Mouse (Mus musculus) midbrain, embryonic 14.5 days (tissue): ENCODE measurements around the gene Sult5a1. TPM values are rescaled to one million over a fixed set of nuclear protein-coding genes. Genes with fewer than 3 reads are reported as not detected.
A peak's percentile ranks its signal among the peaks of the same experiment; 100 is the strongest.
"Not testable (repeated sequence)": the region's sequence is repeated elsewhere in the genome, so short reads cannot be mapped to it uniquely, and the experiment has no call there.

ENCODE experiments used
- ATAC-seq: fragments of 200-750 bp; cut with Nextera tagmentation; 2 replicates; pipeline ENCODE4 v1.8.0; 2017; ENCODE audit warnings: moderate number of reproducible peaks, moderate library complexity; ENCODE audit not compliant: low FRiP score, low TSS enrichment
- DNase-seq: peaks from one replicate; pipeline ENCODE4 v3.0.0-alpha.2; 2015
- H3K27ac ChIP-seq: fragments of 300-500 bp; sonication (generic); replicated peaks from 2 replicates; pipeline ENCODE4 v1.5.1; 2014; ENCODE audit warnings: mild to moderate bottlenecking, low read depth, low read length, moderate library complexity
- H3K27me3 ChIP-seq: fragments of 300-500 bp; sonication (generic); 2 replicates; pipeline ENCODE4 v1.6.1; 2014; ENCODE audit warnings: low read length, control low read depth, mixed read lengths; ENCODE audit not compliant: control insufficient read depth, insufficient read depth
- H3K36me3 ChIP-seq: fragments of 300-500 bp; sonication (generic); 2 replicates; pipeline ENCODE4 v1.6.1; 2014; ENCODE audit warnings: low read length, control low read depth; ENCODE audit not compliant: control insufficient read depth, insufficient read depth
- H3K4me1 ChIP-seq: fragments of 300-500 bp; sonication (generic); 2 replicates; pipeline ENCODE4 v1.6.1; 2014; ENCODE audit warnings: mild to moderate bottlenecking, antibody characterized with exemption, low read length, control low read depth; ENCODE audit not compliant: control insufficient read depth, insufficient read depth
- H3K4me2 ChIP-seq: fragments of 300-500 bp; sonication (generic); 2 replicates; pipeline ENCODE4 v1.6.1; 2014; ENCODE audit warnings: mild to moderate bottlenecking, low read length, moderate library complexity
- H3K4me3 ChIP-seq: fragments of 300-500 bp; sonication (generic); replicated peaks from 2 replicates; pipeline ENCODE4 v1.5.1; 2014; ENCODE audit warnings: low read depth, low read length
- H3K9ac ChIP-seq: fragments of 300-500 bp; sonication (generic); replicated peaks from 2 replicates; pipeline ENCODE4 v1.6.1; 2014; ENCODE audit warnings: mild to moderate bottlenecking, low read length, moderate library complexity
- H3K9me3 ChIP-seq: fragments of 300-500 bp; sonication (generic); 2 replicates; pipeline ENCODE4 v1.6.1; 2016; ENCODE audit warnings: low read length, control low read depth, mixed read lengths; ENCODE audit not compliant: control insufficient read depth
- WGBS: fragments of 180-500 bp; shearing (Covaris S2); extraction: QIAGEN DNeasy Blood & Tissue Kit; methylation state at CpG from one replicate; pipeline ENCODE4 v1.1.7; 2014; 5-methylcytosine and 5-hydroxymethylcytosine counted together
- polyA plus RNA-seq: library from polyadenylated mRNA; unstranded; fragments of >200 nt; fragmentation: Nextera tagmentation; extraction: Ambion mirVana; gene quantifications from 2 replicates; pipeline ENCODE4 v1.2.1, GENCODE M21; 2014

The Sult5a1 gene
- polyA plus RNA-seq, 1 experiment from 2014 or later = 0.95 TPM

DNA sequence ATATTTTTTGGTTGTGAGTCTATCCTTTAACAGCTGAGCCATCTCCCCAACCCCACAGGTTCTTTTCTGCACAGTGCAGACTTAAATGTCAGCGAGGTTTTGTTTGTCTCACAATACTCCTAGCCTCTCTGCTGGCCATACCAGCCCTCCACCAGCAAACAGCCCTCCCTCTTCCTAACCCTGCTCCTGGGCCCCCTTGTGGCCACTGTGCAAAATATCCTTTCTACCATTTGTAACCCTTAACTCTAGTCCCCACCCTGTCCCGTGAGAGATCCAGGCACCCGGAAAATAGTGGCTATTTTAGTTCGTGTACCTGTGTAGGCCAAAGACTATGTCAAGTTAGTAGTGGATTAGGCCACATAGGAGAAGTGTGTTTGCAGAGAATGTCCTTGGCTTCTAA, 47.5 kb downstream of the Sult5a1 start:
- H3K9me3 ChIP-seq = no peaks in the 10 kb centered on the region
- peaks cover 1% of the 10 kb centered on the region for H3K27me3 ChIP-seq
- no peak overlapping the region for H3K4me2 ChIP-seq
- no peak overlapping the region for H3K4me3 ChIP-seq
- WGBS = 23% methylated on average over 4 of the region's 4 CpGs
- no peak overlapping the region for H3K9ac ChIP-seq
- ATAC-seq = no peak
- no peak overlapping the region for H3K27ac ChIP-seq
- peak; percentile 71 for DNase-seq
- no peaks in the 10 kb centered on the region for H3K36me3 ChIP-seq
- no peaks in the 10 kb centered on the region for H3K4me1 ChIP-seq

DNA sequence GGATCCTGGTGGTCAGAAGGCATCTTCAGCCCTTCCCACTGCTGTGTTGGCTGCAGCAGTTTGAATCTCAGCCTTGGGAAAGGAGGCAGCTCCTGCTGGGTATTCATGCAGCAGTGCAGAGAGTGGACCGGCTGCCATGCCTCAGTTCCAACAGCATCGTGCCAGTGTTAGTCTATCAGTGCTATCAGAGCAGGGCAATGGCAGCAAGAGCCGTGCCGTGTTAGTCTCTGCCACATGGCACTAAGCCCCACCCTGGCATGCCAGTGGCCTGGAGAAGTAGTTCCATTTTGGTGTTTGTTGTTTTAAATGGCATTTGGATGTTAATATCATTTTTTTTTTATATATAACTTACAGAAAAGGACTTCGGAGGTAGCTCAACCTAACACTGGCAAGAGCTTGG, 49.2 kb downstream of the Sult5a1 start:
- DNase-seq = no peak
- no peak for ATAC-seq
- WGBS = 86% methylated on average over 5 of the region's 5 CpGs

DNA sequence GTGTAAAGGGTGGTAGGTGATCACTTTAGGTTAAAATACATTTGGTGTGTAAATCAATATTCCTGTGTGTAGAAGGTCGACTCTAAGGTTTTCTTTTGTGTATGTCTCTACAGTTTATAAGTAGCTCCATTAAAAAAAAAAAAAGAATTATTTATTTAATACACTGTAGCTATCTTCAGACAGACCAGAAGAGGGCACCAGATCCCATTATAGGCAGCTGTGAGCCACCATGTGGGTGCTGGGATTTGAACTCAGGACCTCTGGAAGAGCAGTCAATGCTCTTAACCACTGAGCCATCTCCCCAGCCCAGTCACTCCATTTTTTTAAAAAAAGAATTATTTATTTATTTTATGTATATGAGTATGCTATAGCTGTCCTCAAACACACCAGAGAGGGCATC, 50.1 kb downstream of the Sult5a1 start:
- no peaks in the 10 kb centered on the region for H3K27me3 ChIP-seq
- H3K9me3 ChIP-seq = no peaks in the 10 kb centered on the region
- no peak overlapping the region for H3K4me2 ChIP-seq
- ATAC-seq (no peak), DNase-seq (no peak)
- 70% methylated on average over 1 of the region's 1 CpGs for WGBS
- no peak overlapping the region for H3K27ac ChIP-seq
- peaks cover 22% of the 10 kb centered on the region for H3K36me3 ChIP-seq
- H3K9ac ChIP-seq = no peak overlapping the region
- peaks cover 7% of the 10 kb centered on the region for H3K4me1 ChIP-seq
- H3K4me3 ChIP-seq = no peak overlapping the region

More for the DNA sequence above, 49.2 kb downstream of the Sult5a1 start:
- Histone ChIP-seq H3K4me1 (no peaks in the 10 kb centered on the region), H3K4me2 (no peak overlapping the region), H3K27ac (no peak overlapping the region), H3K9me3 (no peaks in the 10 kb centered on the region), H3K4me3 (no peak overlapping the region), H3K36me3 (peaks cover 14% of the 10 kb centered on the region), H3K27me3 (no peaks in the 10 kb centered on the region), H3K9ac (no peak overlapping the region)

DNA sequence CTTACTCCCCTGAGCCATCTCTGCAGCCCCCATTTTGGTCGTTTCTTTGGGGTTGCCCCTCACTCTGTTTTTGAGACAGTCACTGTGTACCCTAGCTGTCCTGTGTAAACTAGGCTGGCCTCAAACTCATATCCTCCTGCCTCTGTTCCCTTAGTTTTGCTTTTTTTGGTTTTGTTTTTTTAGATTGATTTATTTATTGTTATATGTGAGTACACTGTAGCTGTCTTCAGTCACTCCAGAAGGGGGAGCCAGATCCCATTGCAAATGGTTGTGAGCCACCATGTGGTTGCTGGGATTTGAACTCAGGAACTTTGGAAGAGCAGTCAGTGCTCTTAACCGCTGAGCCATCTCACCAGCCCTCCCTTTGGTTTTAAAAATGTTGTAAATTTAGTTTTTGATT, 51.6 kb downstream of the Sult5a1 start:
- ATAC-seq = no peak

DNA sequence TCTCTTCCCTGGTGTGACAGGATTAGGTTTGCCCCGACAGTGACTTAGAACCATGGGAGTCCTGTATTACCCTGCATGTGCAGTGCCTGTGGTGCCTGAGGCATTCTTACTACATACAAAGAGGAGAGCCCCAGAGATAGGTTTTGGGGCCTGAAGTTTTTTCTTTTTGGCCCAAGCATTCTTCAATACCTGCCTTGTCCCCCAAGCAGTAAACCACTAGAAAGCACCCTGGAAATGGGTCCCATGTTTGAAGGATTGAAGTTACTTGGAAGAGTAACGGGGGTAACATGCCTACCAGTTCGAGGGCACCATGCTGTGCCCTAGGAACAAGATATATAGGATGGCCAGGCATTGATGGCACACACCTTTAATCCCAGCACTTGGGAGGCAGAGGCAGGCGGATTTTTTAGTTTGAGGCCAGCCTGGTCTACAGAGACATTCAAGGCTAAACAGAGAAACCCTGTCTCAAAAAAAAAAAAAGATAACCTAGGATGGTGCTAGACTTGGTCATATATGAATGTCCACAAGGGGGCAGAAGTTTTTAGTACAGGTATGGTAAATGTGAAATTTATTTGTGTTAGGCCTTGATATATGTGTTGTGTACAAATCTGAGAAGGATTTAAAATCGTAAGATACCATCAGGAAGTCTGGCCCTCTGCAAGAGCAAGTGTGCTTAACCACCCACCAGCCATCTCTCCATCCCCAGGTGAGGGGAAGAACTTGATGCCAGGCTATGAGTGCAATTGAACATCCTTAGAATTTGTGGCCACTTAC, 52.4 kb downstream of the Sult5a1 start:
- no peak overlapping the region for H3K9ac ChIP-seq
- no peak overlapping the region for H3K4me2 ChIP-seq
- no peak overlapping the region for H3K27ac ChIP-seq
- ATAC-seq (no peak), DNase-seq (peak; percentile 86)
- H3K9me3 ChIP-seq = no peaks in the 10 kb centered on the region
- H3K36me3 ChIP-seq = peaks cover 22% of the 10 kb centered on the region
- H3K27me3 ChIP-seq = no peaks in the 10 kb centered on the region
- H3K4me1 ChIP-seq = peaks cover 7% of the 10 kb centered on the region
- no peak overlapping the region for H3K4me3 ChIP-seq
- WGBS = 71% methylated on average over 5 of the region's 5 CpGs

More for the DNA sequence above, 51.6 kb downstream of the Sult5a1 start:
- Histone ChIP-seq H3K4me1 (peaks cover 7% of the 10 kb centered on the region), H3K4me3 (no peak overlapping the region), H3K27ac (no peak overlapping the region), H3K4me2 (no peak overlapping the region), H3K27me3 (no peaks in the 10 kb centered on the region), H3K36me3 (peaks cover 22% of the 10 kb centered on the region), H3K9ac (no peak overlapping the region), H3K9me3 (no peaks in the 10 kb centered on the region)
- 62% methylated on average over 2 of the region's 2 CpGs for WGBS
- DNase-seq = peak; percentile 54

DNA sequence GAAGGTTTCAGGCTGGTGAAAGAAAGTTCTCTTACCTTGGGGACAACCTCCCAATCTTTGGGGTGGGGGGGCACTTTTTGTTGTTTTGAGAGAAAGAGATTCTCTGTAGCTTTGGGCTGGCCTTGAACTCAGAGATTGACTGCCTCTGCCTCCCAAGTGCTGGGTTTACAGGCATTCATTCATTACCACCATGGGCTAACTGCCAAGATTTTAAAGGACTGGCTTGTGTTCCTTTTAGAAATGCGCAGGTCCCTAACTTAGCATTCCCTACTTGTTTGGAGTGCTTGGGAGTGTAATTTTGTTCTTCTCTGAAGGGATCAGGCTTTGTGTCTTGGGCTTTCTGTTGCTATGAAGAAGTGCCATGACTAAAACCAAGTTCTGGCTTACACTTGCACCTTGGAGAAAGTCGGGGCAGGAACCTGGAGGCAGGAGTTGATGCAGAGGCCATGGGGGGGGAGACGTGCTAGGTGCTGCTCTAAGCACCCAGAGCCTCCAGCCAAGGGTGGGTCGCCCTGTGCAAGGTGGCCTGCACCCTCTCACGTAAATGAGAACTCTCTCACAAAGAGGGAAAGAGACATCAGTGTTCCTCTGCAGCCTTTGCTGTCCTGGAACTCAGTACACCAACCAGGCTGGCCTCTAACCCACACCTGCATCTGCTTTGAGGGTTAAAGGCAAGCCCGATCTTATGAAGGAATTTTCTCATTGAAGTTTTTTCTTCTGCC, 53.9 kb downstream of the Sult5a1 start:
- Histone ChIP-seq H3K27me3 (no peaks in the 10 kb centered on the region), H3K9ac (no peak overlapping the region), H3K4me1 (peaks cover 7% of the 10 kb centered on the region), H3K36me3 (peaks cover 22% of the 10 kb centered on the region), H3K9me3 (no peaks in the 10 kb centered on the region), H3K4me2 (0 out of 2 replicates have a peak overlapping the region, but pooled peaks have one; percentile 85), H3K4me3 (peak overlapping the region; percentile 79; the same call in 1 of the 2 replicates), H3K27ac (no peak overlapping the region)
- no peak for DNase-seq
- ATAC-seq = no peak
- WGBS = 90% methylated on average over 6 of the region's 6 CpGs

DNA sequence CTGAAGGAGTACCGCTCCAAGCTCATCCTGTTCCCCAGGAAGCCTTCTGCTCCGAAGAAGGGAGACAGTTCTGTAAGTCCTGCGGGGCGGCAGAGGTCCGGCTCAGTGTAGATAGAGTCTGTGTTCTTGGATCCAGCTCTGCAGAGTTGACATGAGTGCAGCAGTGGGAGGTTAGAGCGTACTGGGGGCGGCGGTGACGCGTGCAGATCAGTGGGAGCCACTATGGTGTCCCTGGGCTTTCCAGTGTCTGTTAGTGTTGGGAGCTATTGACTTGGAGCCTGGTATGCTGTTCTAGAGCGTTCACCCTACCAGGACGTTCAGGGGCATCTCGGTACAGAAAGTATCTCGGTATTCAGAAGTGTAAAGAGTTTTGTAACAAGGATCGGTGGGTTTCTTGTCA, 54.8 kb downstream of the Sult5a1 start:
- 17% methylated on average over 15 of the region's 15 CpGs for WGBS
- Histone ChIP-seq H3K9ac (peak overlapping the region; percentile 94), H3K27ac (no peak overlapping the region), H3K4me2 (peak overlapping the region; percentile 85), H3K4me1 (peaks cover 7% of the 10 kb centered on the region), H3K4me3 (peak overlapping the region; percentile 79), H3K9me3 (no peaks in the 10 kb centered on the region), H3K36me3 (peaks cover 26% of the 10 kb centered on the region), H3K27me3 (no peaks in the 10 kb centered on the region)
- ATAC-seq (no peak), DNase-seq (no peak)

DNA sequence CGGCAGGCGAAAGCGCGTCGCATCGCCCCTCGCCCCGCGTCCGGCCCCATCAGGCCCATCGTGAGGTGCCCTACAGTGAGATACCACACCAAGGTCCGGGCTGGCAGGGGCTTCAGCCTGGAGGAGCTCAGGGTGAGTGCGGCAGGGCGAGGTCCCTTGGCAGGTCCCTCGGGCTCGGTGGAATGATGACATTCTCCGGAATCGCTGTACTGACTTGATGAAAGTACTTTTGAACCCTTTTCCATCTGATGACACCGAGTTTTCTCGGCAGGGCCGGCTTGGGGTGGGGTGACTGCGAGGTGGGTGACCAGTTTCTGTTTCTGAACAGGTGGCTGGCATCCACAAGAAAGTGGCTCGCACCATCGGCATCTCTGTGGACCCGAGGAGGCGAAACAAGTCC, 55.3 kb downstream of the Sult5a1 start:
- peak overlapping the region; percentile 94 for H3K9ac ChIP-seq
- not testable (repeated sequence) for DNase-seq, H3K4me1 ChIP-seq, H3K27me3 ChIP-seq, H3K9me3 ChIP-seq, ATAC-seq
- H3K27ac ChIP-seq = peak overlapping the region; percentile 95; the same call in 1 of the 2 replicates
- 0% methylated on average over 18 of the region's 26 CpGs for WGBS
- peak overlapping the region; percentile 85 for H3K4me2 ChIP-seq
- peaks cover 30% of the 10 kb centered on the region for H3K36me3 ChIP-seq
- peak overlapping the region; percentile 79 for H3K4me3 ChIP-seq
